Mouse (Mus musculus): ENCODE measurements at regions not wholly inside any gene's neighbourhood (a gene's known extent, or its start where the extent isn't known, plus 50 kb on each side); places are given as distances from the start of the nearest gene placed in this dataset.

DNA sequence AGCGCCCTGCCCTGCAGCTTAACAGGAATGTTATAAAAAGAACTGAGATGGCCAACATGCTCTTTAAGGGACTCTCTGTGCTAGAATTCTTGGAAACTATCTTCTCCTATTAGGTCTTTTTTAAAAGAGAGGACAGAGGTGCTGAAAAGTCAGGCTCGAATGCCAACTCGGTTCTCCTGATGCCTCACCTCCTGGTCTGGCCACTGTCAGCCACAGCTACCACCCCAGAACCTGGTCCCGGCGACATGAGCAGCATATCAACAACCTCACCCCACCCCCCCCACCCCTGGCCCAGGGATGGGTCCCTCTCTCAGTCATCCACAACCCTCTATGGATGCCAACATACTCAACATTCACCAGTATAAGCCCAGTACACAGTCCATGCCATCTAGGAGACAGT lies 49.8 kb upstream of the Rgma start:
- TF ChIP-seq MAX (IDR thresholded peaks at IDR 0.05; ENCODE audit: low read depth) = no peak
- no peak for TF ChIP-seq POLR2A (IDR thresholded peaks at IDR 0.05; ENCODE audit: insufficient read length, low read depth)
- no peak for TF ChIP-seq SRF (IDR thresholded peaks at IDR 0.05; ENCODE audit: control insufficient read depth, insufficient read length, low read depth)
- TF ChIP-seq USF1 (IDR thresholded peaks at IDR 0.05; ENCODE audit: low read depth) = no peak
